Mouse (Mus musculus): Measurements from ENCODE around the gene Mrps2. TPM values are rescaled to one million over a fixed set of nuclear protein-coding genes. Genes with fewer than 3 reads are reported as not detected.
"Not testable (repeated sequence)": the region's sequence is repeated elsewhere in the genome, so short reads cannot be mapped to it uniquely, and the experiment has no call there.

Gene Mrps2
- polyA plus RNA-seq, 1 experiment from 2014 or later = 65.9 TPM

GRCm38 (mm10) chr2:28506291-28506690 lies 38.4 kb downstream of the Mrps2 start:
- no peak overlapping the region for H3K9ac ChIP-seq (ENCODE audit: low read length)
- H3K4me3 ChIP-seq (ENCODE audit: low read depth, low read length) = no peak overlapping the region
- H3K4me1 ChIP-seq (ENCODE audit: control insufficient read depth, insufficient read depth, low read length) = no peaks in the 10 kb centered on the region
- H3K4me2 ChIP-seq = no peak overlapping the region
- 85% methylated on average over 6 of the region's 6 CpGs for WGBS
- no peak overlapping the region for H3K27ac ChIP-seq (ENCODE audit: low read depth, low read length)
- no peaks in the 10 kb centered on the region for H3K36me3 ChIP-seq (ENCODE audit: control insufficient read depth, insufficient read depth, low read length)
- no peak for DNase-seq (ENCODE audit: low spot score, missing footprints)
- ATAC-seq (ENCODE audit: low FRiP score) = no peak
- no peaks in the 10 kb centered on the region for H3K9me3 ChIP-seq (ENCODE audit: control insufficient read depth, low read length)
- no peaks in the 10 kb centered on the region for H3K27me3 ChIP-seq (ENCODE audit: control insufficient read depth, insufficient read depth, low read length)

GRCm38 (mm10) chr2:28511600-28511999 lies 43.7 kb downstream of the Mrps2 start:
- H3K4me3 ChIP-seq (ENCODE audit: low read depth, low read length); H3K4me2 ChIP-seq; H3K9ac ChIP-seq (ENCODE audit: low read length); H3K36me3 ChIP-seq (ENCODE audit: control insufficient read depth, insufficient read depth, low read length); H3K27me3 ChIP-seq (ENCODE audit: control insufficient read depth, insufficient read depth, low read length); ATAC-seq (ENCODE audit: low FRiP score); H3K4me1 ChIP-seq (ENCODE audit: control insufficient read depth, insufficient read depth, low read length); H3K9me3 ChIP-seq (ENCODE audit: control insufficient read depth, low read length); H3K27ac ChIP-seq (ENCODE audit: low read depth, low read length): not testable (repeated sequence)
- peak; percentile 80 for DNase-seq (ENCODE audit: low spot score, missing footprints)
- WGBS = 48% methylated on average over 5 of the region's 5 CpGs

GRCm38 (mm10) chr2:28512798-28513401 lies 45.0 kb downstream of the Mrps2 start, which contains the start of gene Ralgds:
TSS of gene Ralgds (plus strand) at chr2:28513125.
- ATAC-seq (ENCODE audit: low FRiP score) = peak; percentile 78
- no peaks in the 10 kb centered on the region for H3K27me3 ChIP-seq (ENCODE audit: control insufficient read depth, insufficient read depth, low read length)
- WGBS = under 1% methylated on average over 65 of the region's 71 CpGs
- peak within 1 kb of the TSS; percentile 79 for H3K4me3 ChIP-seq (ENCODE audit: low read depth, low read length)
- H3K4me1 ChIP-seq (ENCODE audit: control insufficient read depth, insufficient read depth, low read length) = peaks cover 15% of the 10 kb centered on the region
- H3K27ac ChIP-seq (ENCODE audit: low read depth, low read length) = peak within 1 kb of the TSS; percentile 56
- peak within 1 kb of the TSS; percentile 96 for H3K9ac ChIP-seq (ENCODE audit: low read length)
- no peaks in the 10 kb centered on the region for H3K9me3 ChIP-seq (ENCODE audit: control insufficient read depth, low read length)
- DNase-seq (ENCODE audit: low spot score, missing footprints) = peak; percentile 97
- peak within 1 kb of the TSS; percentile 97 for H3K4me2 ChIP-seq
- H3K36me3 ChIP-seq (ENCODE audit: control insufficient read depth, insufficient read depth, low read length) = no peaks in the 10 kb centered on the region

- ATAC-seq (ENCODE audit: low FRiP score) (peak; percentile 50), DNase-seq (ENCODE audit: low spot score, missing footprints) (peak; percentile 94)
- peak overlapping the region; percentile 79 for H3K4me3 ChIP-seq (ENCODE audit: low read depth, low read length)
- H3K9me3 ChIP-seq (ENCODE audit: control insufficient read depth, low read length) = no peaks in the 10 kb centered on the region
- H3K4me1 ChIP-seq (ENCODE audit: control insufficient read depth, insufficient read depth, low read length) = peaks cover 20% of the 10 kb centered on the region
- WGBS = 5% methylated on average over 47 of the region's 47 CpGs
- H3K27me3 ChIP-seq (ENCODE audit: control insufficient read depth, insufficient read depth, low read length) = no peaks in the 10 kb centered on the region
- H3K9ac ChIP-seq (ENCODE audit: low read length) = peak overlapping the region; percentile 96
- H3K27ac ChIP-seq (ENCODE audit: low read depth, low read length) = peak overlapping the region; percentile 56
- H3K36me3 ChIP-seq (ENCODE audit: control insufficient read depth, insufficient read depth, low read length) = no peaks in the 10 kb centered on the region
- peak overlapping the region; percentile 97 for H3K4me2 ChIP-seq
Observed at GRCm38 (mm10) chr2:28513431-28514370, 45.8 kb downstream of the Mrps2 start.

- ATAC-seq (ENCODE audit: low FRiP score) (no peak), DNase-seq (ENCODE audit: low spot score, missing footprints) (peak; percentile 98)
- H3K4me1 ChIP-seq (ENCODE audit: control insufficient read depth, insufficient read depth, low read length) = peaks cover 20% of the 10 kb centered on the region
Observed at GRCm38 (mm10) chr2:28514489-28514888, 46.6 kb downstream of the Mrps2 start.

GRCm38 (mm10) chr2:28517206-28517909 lies 49.5 kb downstream of the Mrps2 start:
- no peak for ATAC-seq (ENCODE audit: low FRiP score)
- no peaks in the 10 kb centered on the region for H3K36me3 ChIP-seq (ENCODE audit: control insufficient read depth, insufficient read depth, low read length)
- 42% methylated on average over 5 of the region's 5 CpGs for WGBS
- H3K27me3 ChIP-seq (ENCODE audit: control insufficient read depth, insufficient read depth, low read length) = no peaks in the 10 kb centered on the region
- H3K9ac ChIP-seq (ENCODE audit: low read length) = no peak overlapping the region
- no peak overlapping the region for H3K4me2 ChIP-seq
- no peaks in the 10 kb centered on the region for H3K9me3 ChIP-seq (ENCODE audit: control insufficient read depth, low read length)
- H3K27ac ChIP-seq (ENCODE audit: low read depth, low read length) = no peak overlapping the region
- DNase-seq (ENCODE audit: low spot score, missing footprints) = peak; percentile 96
- peaks cover 23% of the 10 kb centered on the region for H3K4me1 ChIP-seq (ENCODE audit: control insufficient read depth, insufficient read depth, low read length)
- H3K4me3 ChIP-seq (ENCODE audit: low read depth, low read length) = no peak overlapping the region

More at GRCm38 (mm10) chr2:28514489-28514888, 46.6 kb downstream of the Mrps2 start:
- Histone ChIP-seq H3K4me2 (peak overlapping the region; percentile 97), H3K9ac (ENCODE audit: low read length) (peak overlapping the region; percentile 96), H3K27ac (ENCODE audit: low read depth, low read length) (no peak overlapping the region), H3K36me3 (ENCODE audit: control insufficient read depth, insufficient read depth, low read length) (no peaks in the 10 kb centered on the region), H3K9me3 (ENCODE audit: control insufficient read depth, low read length) (no peaks in the 10 kb centered on the region), H3K27me3 (ENCODE audit: control insufficient read depth, insufficient read depth, low read length) (no peaks in the 10 kb centered on the region), H3K4me3 (ENCODE audit: low read depth, low read length) (peak overlapping the region; percentile 79)
- WGBS = 23% methylated on average over 5 of the region's 5 CpGs

- Histone ChIP-seq H3K9me3 (ENCODE audit: control insufficient read depth, low read length) (no peaks in the 10 kb centered on the region), H3K27ac (ENCODE audit: low read depth, low read length) (no peak overlapping the region), H3K4me1 (ENCODE audit: control insufficient read depth, insufficient read depth, low read length) (peaks cover 23% of the 10 kb centered on the region), H3K36me3 (ENCODE audit: control insufficient read depth, insufficient read depth, low read length) (no peaks in the 10 kb centered on the region), H3K4me3 (ENCODE audit: low read depth, low read length) (no peak overlapping the region), H3K27me3 (ENCODE audit: control insufficient read depth, insufficient read depth, low read length) (no peaks in the 10 kb centered on the region), H3K4me2 (no peak overlapping the region), H3K9ac (ENCODE audit: low read length) (no peak overlapping the region)
- no peak for DNase-seq (ENCODE audit: low spot score, missing footprints)
- no peak for ATAC-seq (ENCODE audit: low FRiP score)
- 27% methylated on average over 2 of the region's 2 CpGs for WGBS
Observed at GRCm38 (mm10) chr2:28518231-28518630, 50.4 kb downstream of the Mrps2 start.

- Histone ChIP-seq H3K9ac (ENCODE audit: low read length) (0 out of 2 replicates have a peak overlapping the region, but pooled peaks have one; percentile 16), H3K4me2 (no peak overlapping the region), H3K27me3 (ENCODE audit: control insufficient read depth, insufficient read depth, low read length) (no peaks in the 10 kb centered on the region), H3K36me3 (ENCODE audit: control insufficient read depth, insufficient read depth, low read length) (no peaks in the 10 kb centered on the region), H3K4me3 (ENCODE audit: low read depth, low read length) (no peak overlapping the region), H3K4me1 (ENCODE audit: control insufficient read depth, insufficient read depth, low read length) (peaks cover 29% of the 10 kb centered on the region), H3K27ac (ENCODE audit: low read depth, low read length) (no peak overlapping the region), H3K9me3 (ENCODE audit: control insufficient read depth, low read length) (no peaks in the 10 kb centered on the region)
- WGBS = 65% methylated on average over 5 of the region's 5 CpGs
- ATAC-seq (ENCODE audit: low FRiP score) = no peak
- no peak for DNase-seq (ENCODE audit: low spot score, missing footprints)
Observed at GRCm38 (mm10) chr2:28520581-28520980, 52.7 kb downstream of the Mrps2 start.
